Mouse (Mus musculus) stomach, embryonic 14.5 days (tissue): ENCODE measurements at regions not wholly inside any gene's neighbourhood (a gene's known extent, or its start where the extent isn't known, plus 50 kb on each side); places are given as distances from the start of the nearest gene placed in this dataset.
A peak's percentile ranks its signal among the peaks of the same experiment; 100 is the strongest.

Experiments used
- ATAC-seq: fragments of 200-750 bp; cut with Nextera tagmentation; 2 replicates; pipeline ENCODE4 v1.8.0; 2017; ENCODE audit warnings: low read depth, moderate TSS enrichment; ENCODE audit not compliant: insufficient number of reproducible peaks, insufficient read depth, low FRiP score
- H3K27ac ChIP-seq: fragments of 300-500 bp; sonication (generic); 2 replicates; pipeline ENCODE4 v1.5.1; 2014; ENCODE audit warnings: mild to moderate bottlenecking, low read length, moderate library complexity, mixed read lengths
- H3K27me3 ChIP-seq: fragments of 300-500 bp; sonication (generic); 2 replicates; pipeline ENCODE4 v1.6.1; 2014; ENCODE audit warnings: low read length, control low read depth, mixed read lengths; ENCODE audit not compliant: control insufficient read depth, insufficient read depth
- H3K36me3 ChIP-seq: fragments of 300-500 bp; sonication (generic); 2 replicates; pipeline ENCODE4 v1.6.1; 2014; ENCODE audit warnings: mild to moderate bottlenecking, control low read depth, low read length, moderate library complexity, mixed read lengths; ENCODE audit not compliant: control insufficient read depth, insufficient read depth
- H3K4me1 ChIP-seq: fragments of 300-500 bp; sonication (generic); 2 replicates; pipeline ENCODE4 v1.6.1; 2014; ENCODE audit warnings: low read length, control low read depth, mixed read lengths; ENCODE audit not compliant: control insufficient read depth, insufficient read depth
- H3K4me2 ChIP-seq: fragments of 300-500 bp; sonication (generic); replicated peaks from 2 replicates; pipeline ENCODE4 v1.6.1; 2014; ENCODE audit warnings: low read depth, low read length, control low read depth
- H3K4me3 ChIP-seq: fragments of 300-500 bp; sonication (generic); 2 replicates; pipeline ENCODE4 v1.5.1; 2014; ENCODE audit warnings: low read depth, low read length, control low read depth
- H3K9ac ChIP-seq: fragments of 300-500 bp; sonication (generic); replicated peaks from 2 replicates; pipeline ENCODE4 v1.6.1; 2014; ENCODE audit warnings: low read depth, mild to moderate bottlenecking, control low read depth, low read length, moderate library complexity, mixed read lengths
- H3K9me3 ChIP-seq: fragments of 300-500 bp; sonication (generic); 2 replicates; pipeline ENCODE4 v1.6.1; 2016; ENCODE audit warnings: low read depth, low read length, control low read depth; ENCODE audit not compliant: control insufficient read depth
- WGBS: fragments of 180-500 bp; shearing (Covaris S2); extraction: QIAGEN DNeasy Blood & Tissue Kit; methylation state at CpG from one replicate; pipeline ENCODE4 v1.1.7; 2014; 5-methylcytosine and 5-hydroxymethylcytosine counted together

- WGBS = 52% methylated on average over 18 of the region's 18 CpGs
- no peak overlapping the region for H3K9ac ChIP-seq
- no peak overlapping the region for H3K4me2 ChIP-seq
- no peak overlapping the region; the same call in 1 of the 2 replicates for H3K27ac ChIP-seq
- no peaks in the 10 kb centered on the region for H3K9me3 ChIP-seq
- no peaks in the 10 kb centered on the region for H3K4me1 ChIP-seq
- no peak overlapping the region for H3K4me3 ChIP-seq
- no peak for ATAC-seq
- no peaks in the 10 kb centered on the region for H3K36me3 ChIP-seq
- no peaks in the 10 kb centered on the region for H3K27me3 ChIP-seq
Measured at GRCm38 (mm10) chr4:31819521-31820259, 144.2 kb upstream of the Map3k7 start.

- H3K36me3 ChIP-seq = no peaks in the 10 kb centered on the region
- peak overlapping the region; percentile 15; the same call in 1 of the 2 replicates for H3K27ac ChIP-seq
- peak; percentile 69 for ATAC-seq
- no peaks in the 10 kb centered on the region for H3K27me3 ChIP-seq
- H3K4me3 ChIP-seq = peak overlapping the region; percentile 19; the same call in 1 of the 2 replicates
- no peaks in the 10 kb centered on the region for H3K4me1 ChIP-seq
- no peaks in the 10 kb centered on the region for H3K9me3 ChIP-seq
- no peak overlapping the region for H3K9ac ChIP-seq
- H3K4me2 ChIP-seq = peak overlapping the region; percentile 49
- 24% methylated on average over 19 of the region's 19 CpGs for WGBS
Measured at GRCm38 (mm10) chr4:31823574-31824348, 140.1 kb upstream of the Map3k7 start.

- Histone ChIP-seq H3K9me3 (no peaks in the 10 kb centered on the region), H3K27me3 (no peaks in the 10 kb centered on the region), H3K36me3 (no peaks in the 10 kb centered on the region), H3K4me1 (no peaks in the 10 kb centered on the region), H3K9ac (no peak overlapping the region), H3K4me2 (peak overlapping the region; percentile 49), H3K27ac (no peak overlapping the region), H3K4me3 (peak overlapping the region; percentile 19; the same call in 1 of the 2 replicates)
- WGBS = 54% methylated on average over 14 of the region's 14 CpGs
- no peak for ATAC-seq
Measured at GRCm38 (mm10) chr4:31824518-31825437, 139.1 kb upstream of the Map3k7 start.

GRCm38 (mm10) chr4:31825438-31825830 is 138.5 kb upstream of the Map3k7 start:
- no peak for ATAC-seq
- WGBS = 65% methylated on average over 3 of the region's 3 CpGs
- Histone ChIP-seq H3K9ac (no peak overlapping the region), H3K4me1 (no peaks in the 10 kb centered on the region), H3K27ac (no peak overlapping the region), H3K36me3 (no peaks in the 10 kb centered on the region), H3K27me3 (no peaks in the 10 kb centered on the region), H3K4me3 (no peak overlapping the region), H3K9me3 (no peaks in the 10 kb centered on the region), H3K4me2 (no peak overlapping the region)

GRCm38 (mm10) chr4:31826661-31827060 is 137.2 kb upstream of the Map3k7 start:
- Histone ChIP-seq H3K4me2 (no peak overlapping the region), H3K36me3 (no peaks in the 10 kb centered on the region), H3K9me3 (no peaks in the 10 kb centered on the region), H3K27ac (no peak overlapping the region), H3K27me3 (no peaks in the 10 kb centered on the region), H3K9ac (no peak overlapping the region), H3K4me3 (no peak overlapping the region), H3K4me1 (no peaks in the 10 kb centered on the region)
- WGBS = 86% methylated on average over 8 of the region's 8 CpGs
- no peak for ATAC-seq

GRCm38 (mm10) chr4:31827266-31827665 is 136.6 kb upstream of the Map3k7 start:
- H3K4me3 ChIP-seq = no peak overlapping the region
- H3K4me1 ChIP-seq = no peaks in the 10 kb centered on the region
- H3K27ac ChIP-seq = no peak overlapping the region
- no peak overlapping the region for H3K9ac ChIP-seq
- no peaks in the 10 kb centered on the region for H3K36me3 ChIP-seq
- H3K9me3 ChIP-seq = no peaks in the 10 kb centered on the region
- H3K27me3 ChIP-seq = no peaks in the 10 kb centered on the region
- 78% methylated on average over 7 of the region's 7 CpGs for WGBS
- no peak overlapping the region for H3K4me2 ChIP-seq
- ATAC-seq = no peak

GRCm38 (mm10) chr4:31830241-31830640 is 133.7 kb upstream of the Map3k7 start:
- no peak; the same call in 1 of the 2 replicates for ATAC-seq
- 37% methylated on average over 11 of the region's 11 CpGs for WGBS
- H3K27ac ChIP-seq = no peak overlapping the region

GRCm38 (mm10) chr4:31831469-31831868 is 132.4 kb upstream of the Map3k7 start:
- 87% methylated on average over 2 of the region's 2 CpGs for whole genome bisulfite sequencing
- Histone ChIP-seq H3K4me1 (no peaks in the 10 kb centered on the region), H3K9me3 (no peaks in the 10 kb centered on the region), H3K27ac (no peak overlapping the region), H3K36me3 (no peaks in the 10 kb centered on the region), H3K27me3 (no peaks in the 10 kb centered on the region), H3K4me3 (no peak overlapping the region), H3K4me2 (no peak overlapping the region), H3K9ac (no peak overlapping the region)
- ATAC-seq = no peak

More at GRCm38 (mm10) chr4:31830241-31830640, 133.7 kb upstream of the Map3k7 start:
- no peak overlapping the region; the same call in 1 of the 2 replicates for H3K4me2 ChIP-seq
- no peaks in the 10 kb centered on the region for H3K27me3 ChIP-seq
- no peak overlapping the region for H3K4me3 ChIP-seq
- no peaks in the 10 kb centered on the region for H3K4me1 ChIP-seq
- H3K36me3 ChIP-seq = no peaks in the 10 kb centered on the region
- H3K9ac ChIP-seq = no peak overlapping the region
- no peaks in the 10 kb centered on the region for H3K9me3 ChIP-seq
